Mouse (Mus musculus) embryonic stem cell, embryonic (primary cell): ENCODE measurements at regions not wholly inside any gene's neighbourhood (a gene's known extent, or its start where the extent isn't known, plus 50 kb on each side); places are given as distances from the start of the nearest gene placed in this dataset.

Experiments
- CTCF ChIA-PET, 4 experiments: fragments of 300-600 bp in 2 of 4; fragments of 350-600 bp in 2 of 4; sonication (Branson Sonifier 250); formaldehyde crosslinking; loops; one replicate each; lab custom pipeline; 2022; ENCODE audit warnings: inconsistent platforms in 2 of 4; lab: Charles Lee
- POLR2A ChIA-PET, 4 experiments: fragments of 300-600 bp in 2 of 4; fragments of 350-600 bp in 2 of 4; sonication (Branson Sonifier 250); formaldehyde crosslinking; loops; one replicate each; lab custom pipeline; 2022; ENCODE audit warnings: antibody characterized with exemption in 4 of 4, inconsistent platforms in 1 of 4; lab: Charles Lee

GRCm38 (mm10) chr4:148384251-148385230 lies 60.0 kb downstream of the Ubiad1 start:
- CTCF ChIA-PET = interaction anchor here in 3 of 4 experiments (0.6 to 1.7 kb wide), 6 partner anchors 12 to 218 kb away, joined by 3 to 7 read pairs (median 4); partner anchors contain the start of gene Disp3 (in 2 of the 3)
- POLR2A ChIA-PET = interaction anchor here in 2 of 4 experiments (0.6 to 1.1 kb wide), 4 partner anchors 9 to 104 kb away, joined by 3 to 6 read pairs (median 3); no protein-coding TSS in a partner anchor

- POLR2A ChIA-PET = interaction anchor here in 1 of 4 experiments (0.8 kb wide), 1 partner anchor 59 kb away, joined by 5 read pairs; no protein-coding TSS in a partner anchor
- CTCF ChIA-PET = interaction anchor here in 3 of 4 experiments (0.6 to 2.6 kb wide), 19 partner anchors 9 to 499 kb away, joined by 3 to 25 read pairs (median 3); partner anchors contain the start of genes Disp3 (in 2 of the 3) and Fbxo6 (in 1 of the 3)
Measured at GRCm38 (mm10) chr4:148380562-148380961, 64.0 kb downstream of the Ubiad1 start.

- POLR2A ChIA-PET = interaction anchor here in 1 of 4 experiments (0.6 kb wide), 1 partner anchor 61 kb away, joined by 4 read pairs; no protein-coding TSS in a partner anchor
- CTCF ChIA-PET = interaction anchor here in 2 of 4 experiments (0.9 to 1.0 kb wide), 2 partner anchors 11 to 207 kb away, joined by 3 read pairs; no protein-coding TSS in a partner anchor
Measured at GRCm38 (mm10) chr4:148378491-148378890, 66.1 kb downstream of the Ubiad1 start.

GRCm38 (mm10) chr4:148377368-148377767 lies 67.2 kb downstream of the Ubiad1 start:
- POLR2A ChIA-PET = interaction anchor here in 2 of 4 experiments (0.9 to 1.6 kb wide), 2 partner anchors 11 to 68 kb away, joined by 3 to 5 read pairs; no protein-coding TSS in a partner anchor
- CTCF ChIA-PET = interaction anchor here in 3 of 4 experiments (0.8 to 1.4 kb wide), 5 partner anchors 11 to 262 kb away, joined by 3 to 4 read pairs (median 3); partner anchors contain the start of gene Disp3 (in 1 of the 3)

- CTCF ChIA-PET = no interaction called here
- POLR2A ChIA-PET = interaction anchor here in 2 of 4 experiments (1.1 to 1.8 kb wide), 3 partner anchors 10 to 12 kb away, joined by 3 to 5 read pairs (median 4); no protein-coding TSS in a partner anchor
Measured at GRCm38 (mm10) chr4:148376439-148376838, 68.1 kb downstream of the Ubiad1 start.

- CTCF ChIA-PET = interaction anchor here (0.6 to 2.0 kb wide), 10 partner anchors 9 to 205 kb away, joined by 3 to 7 read pairs (median 4); partner anchors contain the start of gene Disp3 (in 1 of the 4)
- POLR2A ChIA-PET = interaction anchor here in 3 of 4 experiments (0.5 to 1.1 kb wide), 4 partner anchors 22 to 287 kb away, joined by 3 to 4 read pairs (median 3); no protein-coding TSS in a partner anchor
Measured at GRCm38 (mm10) chr4:148371489-148371888, 73.1 kb downstream of the Ubiad1 start.

- CTCF ChIA-PET = interaction anchor here in 1 of 4 experiments (0.6 kb wide), 1 partner anchor 16 kb away, joined by 3 read pairs; no protein-coding TSS in a partner anchor
- POLR2A ChIA-PET = interaction anchor here in 1 of 4 experiments (0.6 kb wide), 1 partner anchor 543 kb away, joined by 9 read pairs; no protein-coding TSS in a partner anchor
Measured at GRCm38 (mm10) chr4:148367671-148368070, 76.9 kb downstream of the Ubiad1 start.

- POLR2A ChIA-PET = interaction anchor here in 2 of 4 experiments (0.5 to 1.5 kb wide), 7 partner anchors 9 to 233 kb away, joined by 3 to 5 read pairs (median 3); no protein-coding TSS in a partner anchor
- CTCF ChIA-PET = interaction anchor here in 1 of 4 experiments (0.6 kb wide), 1 partner anchor 16 kb away, joined by 3 read pairs; no protein-coding TSS in a partner anchor
Measured at GRCm38 (mm10) chr4:148365804-148366203, 78.0 kb upstream of the Disp3 start.

- ChIA-PET CTCF (interaction anchor here in 1 of 4 experiments (1.1 kb wide), 1 partner anchor 76 kb away, joined by 3 read pairs; the partner anchor contains the start of gene Disp3), POLR2A (interaction anchor here in 1 of 4 experiments (0.9 to 1.3 kb wide), 2 partner anchors 13 to 54 kb away, joined by 3 to 4 read pairs; no protein-coding TSS in a partner anchor)
Measured at GRCm38 (mm10) chr4:148363366-148364121, 75.8 kb upstream of the Disp3 start.

- POLR2A ChIA-PET = no interaction called here
Measured at GRCm38 (mm10) chr4:148360931-148361330, 73.2 kb upstream of the Disp3 start.

GRCm38 (mm10) chr4:148358336-148358735 lies 70.6 kb upstream of the Disp3 start:
- ChIA-PET CTCF (interaction anchor here in 2 of 4 experiments (0.7 to 0.9 kb wide), 3 partner anchors 14 to 247 kb away, joined by 3 to 4 read pairs (median 4); no protein-coding TSS in a partner anchor), POLR2A (no interaction called here)

More at GRCm38 (mm10) chr4:148360931-148361330, 73.2 kb upstream of the Disp3 start:
- CTCF ChIA-PET = no interaction called here

- POLR2A ChIA-PET = interaction anchor here in 1 of 4 experiments (0.7 kb wide), 1 partner anchor 141 kb away, joined by 4 read pairs; no protein-coding TSS in a partner anchor
- CTCF ChIA-PET = no interaction called here
Measured at GRCm38 (mm10) chr4:148357221-148357621, 69.5 kb upstream of the Disp3 start.

GRCm38 (mm10) chr4:148356654-148357053 lies 68.9 kb upstream of the Disp3 start:
- ChIA-PET POLR2A (interaction anchor here in 1 of 4 experiments (0.7 kb wide), 1 partner anchor 9 kb away, joined by 3 read pairs; no protein-coding TSS in a partner anchor), CTCF (interaction anchor here in 1 of 4 experiments (0.6 kb wide), 1 partner anchor 141 kb away, joined by 7 read pairs; no protein-coding TSS in a partner anchor)

- ChIA-PET CTCF (interaction anchor here (0.6 to 2.3 kb wide), 10 partner anchors 51 to 251 kb away, joined by 3 to 6 read pairs (median 4); partner anchors contain the start of gene Disp3 (in 1 of the 4)), POLR2A (interaction anchor here in 2 of 4 experiments (0.6 to 1.3 kb wide), 3 partner anchors 9 to 138 kb away, joined by 3 to 4 read pairs (median 4); no protein-coding TSS in a partner anchor)
Measured at GRCm38 (mm10) chr4:148353969-148354368, 66.2 kb upstream of the Disp3 start.

GRCm38 (mm10) chr4:148352690-148353089 lies 64.9 kb upstream of the Disp3 start:
- CTCF ChIA-PET = interaction anchor here (0.5 to 2.3 kb wide), 18 partner anchors 11 to 723 kb away, joined by 3 to 6 read pairs (median 4); partner anchors contain the start of gene Disp3 (in 1 of the 4)
- POLR2A ChIA-PET = interaction anchor here in 2 of 4 experiments (1.0 to 1.5 kb wide), 3 partner anchors 7 to 13 kb away, joined by 3 to 4 read pairs (median 3); no protein-coding TSS in a partner anchor

GRCm38 (mm10) chr4:148341531-148342157 lies 53.9 kb upstream of the Disp3 start:
- ChIA-PET POLR2A (interaction anchor here in 1 of 4 experiments (0.8 to 1.0 kb wide), 2 partner anchors 11 to 12 kb away, joined by 3 read pairs; no protein-coding TSS in a partner anchor), CTCF (interaction anchor here in 2 of 4 experiments (0.6 to 1.4 kb wide), 3 partner anchors 10 to 12 kb away, joined by 3 to 5 read pairs (median 3); no protein-coding TSS in a partner anchor)
